Mouse (Mus musculus) heart, postnatal 0 days (tissue): ENCODE measurements around the gene Rnf144b.

Source experiments
- CTCF ChIP-seq: IDR thresholded peaks from 2 replicates; pipeline ENCODE4 v1.5.1; 2016; ENCODE audit warnings: antibody characterized with exemption, control low read depth, low read depth
- EP300 ChIP-seq: IDR thresholded peaks from 2 replicates; pipeline ENCODE4 v1.6.1; 2016; ENCODE audit warnings: antibody characterized with exemption, low read depth

- no peak for TF ChIP-seq CTCF
- TF ChIP-seq EP300: no peak
Measured at GRCm38 (mm10) chr13:47220426-47220825, 98.0 kb downstream of the Rnf144b start.
